Mouse (Mus musculus) hindbrain, embryonic 14.5 days (tissue): ENCODE data around the gene Rcan3. TPM values are rescaled to one million over a fixed set of nuclear protein-coding genes. Genes with fewer than 3 reads are reported as not detected.

Experiments used
- ATAC-seq: fragments of 200-750 bp; cut with Nextera tagmentation; 2 replicates; pipeline ENCODE4 v1.8.0; 2017; ENCODE audit warnings: moderate number of reproducible peaks, mild to moderate bottlenecking, moderate TSS enrichment, moderate library complexity; ENCODE audit not compliant: low FRiP score
- DNase-seq: peaks from one replicate; pipeline ENCODE4 v3.0.0-alpha.2; 2015; ENCODE audit warnings: low spot score
- H3K27ac ChIP-seq: fragments of 300-500 bp; sonication (generic); 2 replicates; pipeline ENCODE4 v1.5.1; 2014; ENCODE audit warnings: mild to moderate bottlenecking, moderate library complexity
- H3K27me3 ChIP-seq: fragments of 300-500 bp; sonication (generic); 2 replicates; pipeline ENCODE4 v1.6.1; 2014; ENCODE audit warnings: mild to moderate bottlenecking, low read length, mixed read lengths; ENCODE audit not compliant: control insufficient read depth, insufficient read depth
- H3K36me3 ChIP-seq: fragments of 300-500 bp; sonication (generic); replicated peaks from 2 replicates; pipeline ENCODE4 v1.6.1; 2014; ENCODE audit not compliant: control insufficient read depth, insufficient read depth
- H3K4me1 ChIP-seq: fragments of 300-500 bp; sonication (generic); replicated peaks from 2 replicates; pipeline ENCODE4 v1.6.1; 2014; ENCODE audit warnings: antibody characterized with exemption, low read length, mixed read lengths; ENCODE audit not compliant: control insufficient read depth, insufficient read depth
- H3K4me2 ChIP-seq: fragments of 300-500 bp; sonication (generic); replicated peaks from 2 replicates; pipeline ENCODE4 v1.6.1; 2014; ENCODE audit warnings: mild to moderate bottlenecking, moderate library complexity
- H3K4me3 ChIP-seq: fragments of 300-500 bp; sonication (generic); replicated peaks from 2 replicates; pipeline ENCODE4 v1.5.1; 2014; ENCODE audit warnings: mild to moderate bottlenecking, low read length
- H3K9ac ChIP-seq: fragments of 300-500 bp; sonication (generic); 2 replicates; pipeline ENCODE4 v1.6.1; 2014
- H3K9me3 ChIP-seq: fragments of 300-500 bp; sonication (generic); 2 replicates; pipeline ENCODE4 v1.6.1; 2016; ENCODE audit warnings: low read length; ENCODE audit not compliant: control insufficient read depth
- WGBS: fragments of 180-500 bp; shearing (Covaris S2); extraction: QIAGEN DNeasy Blood & Tissue Kit; methylation state at CpG from one replicate; pipeline ENCODE4 v1.1.7; 2014; 5-methylcytosine and 5-hydroxymethylcytosine counted together
- polyA plus RNA-seq: library from polyadenylated mRNA; unstranded; fragments of >200 nt; fragmentation: Nextera tagmentation; extraction: Ambion mirVana; gene quantifications from 2 replicates; pipeline ENCODE4 v1.2.1, GENCODE M21; 2014

The Rcan3 gene
- polyA plus RNA-seq, 1 experiment from 2014 or later = 48.8 TPM

- WGBS = 96% methylated on average over 13 of the region's 13 CpGs
- Histone ChIP-seq H3K36me3 (peaks cover 89% of the 10 kb centered on the region), H3K4me3 (no peak overlapping the region), H3K4me2 (no peak overlapping the region), H3K27ac (no peak overlapping the region), H3K9me3 (no peaks in the 10 kb centered on the region), H3K4me1 (no peaks in the 10 kb centered on the region), H3K27me3 (no peaks in the 10 kb centered on the region), H3K9ac (no peak overlapping the region)
- ATAC-seq (no peak), DNase-seq (no peak)
Observed at GRCm38 (mm10) chr4:135420961-135421360, 12.7 kb downstream of the Rcan3 start.

- no peak for ATAC-seq
- no peak for DNase-seq
- H3K27ac ChIP-seq = no peak overlapping the region
- no peak overlapping the region for H3K9ac ChIP-seq
- no peaks in the 10 kb centered on the region for H3K4me1 ChIP-seq
- no peaks in the 10 kb centered on the region for H3K27me3 ChIP-seq
- no peaks in the 10 kb centered on the region for H3K9me3 ChIP-seq
- H3K4me3 ChIP-seq = no peak overlapping the region
- WGBS = 80% methylated on average over 11 of the region's 11 CpGs
- no peak overlapping the region for H3K4me2 ChIP-seq
- peaks cover 94% of the 10 kb centered on the region for H3K36me3 ChIP-seq
Observed at GRCm38 (mm10) chr4:135420416-135420815, 13.2 kb downstream of the Rcan3 start.

- DNase-seq = no peak
- no peak for ATAC-seq
- 92% methylated on average over 21 of the region's 21 CpGs for WGBS
- H3K4me3 ChIP-seq = no peak overlapping the region
- H3K4me1 ChIP-seq = no peaks in the 10 kb centered on the region
- no peak overlapping the region for H3K4me2 ChIP-seq
- no peak overlapping the region for H3K9ac ChIP-seq
- no peak overlapping the region for H3K27ac ChIP-seq
- no peaks in the 10 kb centered on the region for H3K27me3 ChIP-seq
- H3K36me3 ChIP-seq = peaks cover 96% of the 10 kb centered on the region
- H3K9me3 ChIP-seq = no peaks in the 10 kb centered on the region
Observed at GRCm38 (mm10) chr4:135419996-135420395, 13.7 kb downstream of the Rcan3 start.

- no peaks in the 10 kb centered on the region for H3K4me1 ChIP-seq
- H3K27me3 ChIP-seq = no peaks in the 10 kb centered on the region
- H3K4me3 ChIP-seq = no peak overlapping the region
- H3K9ac ChIP-seq = no peak overlapping the region
- ATAC-seq = no peak
- 94% methylated on average over 21 of the region's 21 CpGs for WGBS
- H3K9me3 ChIP-seq = no peaks in the 10 kb centered on the region
- H3K4me2 ChIP-seq = no peak overlapping the region
- no peak for DNase-seq
- H3K27ac ChIP-seq = no peak overlapping the region
- H3K36me3 ChIP-seq = peaks cover 79% of the 10 kb centered on the region
Observed at GRCm38 (mm10) chr4:135416367-135416766, 17.3 kb downstream of the Rcan3 start.

GRCm38 (mm10) chr4:135413491-135413890 lies 20.2 kb downstream of the Rcan3 start:
- H3K4me1 ChIP-seq = no peaks in the 10 kb centered on the region
- no peaks in the 10 kb centered on the region for H3K27me3 ChIP-seq
- H3K9me3 ChIP-seq = no peaks in the 10 kb centered on the region
- H3K4me2 ChIP-seq = no peak overlapping the region
- ATAC-seq (no peak), DNase-seq (no peak)
- H3K36me3 ChIP-seq = peaks cover 51% of the 10 kb centered on the region
- 88% methylated on average over 8 of the region's 8 CpGs for WGBS
- H3K27ac ChIP-seq = no peak overlapping the region
- no peak overlapping the region for H3K9ac ChIP-seq
- H3K4me3 ChIP-seq = no peak overlapping the region

- Histone ChIP-seq H3K36me3 (peaks cover 32% of the 10 kb centered on the region), H3K9ac (no peak overlapping the region), H3K4me3 (no peak overlapping the region), H3K27me3 (no peaks in the 10 kb centered on the region), H3K4me2 (no peak overlapping the region), H3K9me3 (no peaks in the 10 kb centered on the region), H3K4me1 (no peaks in the 10 kb centered on the region), H3K27ac (no peak overlapping the region)
- peak; percentile 71 for DNase-seq
- WGBS = 42% methylated on average over 4 of the region's 4 CpGs
- ATAC-seq = no peak
Observed at GRCm38 (mm10) chr4:135411633-135412032, 22.0 kb downstream of the Rcan3 start.

GRCm38 (mm10) chr4:135406180-135406579 lies 27.5 kb downstream of the Rcan3 start:
- H3K27me3 ChIP-seq = no peaks in the 10 kb centered on the region
- H3K4me2 ChIP-seq = no peak overlapping the region
- H3K36me3 ChIP-seq = no peaks in the 10 kb centered on the region
- no peak overlapping the region for H3K27ac ChIP-seq
- no peak overlapping the region for H3K9ac ChIP-seq
- no peaks in the 10 kb centered on the region for H3K4me1 ChIP-seq
- WGBS = 61% methylated on average over 5 of the region's 5 CpGs
- no peak for ATAC-seq
- DNase-seq = no peak
- H3K9me3 ChIP-seq = no peaks in the 10 kb centered on the region
- no peak overlapping the region for H3K4me3 ChIP-seq

GRCm38 (mm10) chr4:135404916-135405315 lies 28.7 kb downstream of the Rcan3 start:
- Histone ChIP-seq H3K9me3 (no peaks in the 10 kb centered on the region), H3K4me1 (no peaks in the 10 kb centered on the region), H3K4me2 (no peak overlapping the region), H3K27ac (no peak overlapping the region), H3K27me3 (no peaks in the 10 kb centered on the region), H3K9ac (no peak overlapping the region), H3K4me3 (no peak overlapping the region), H3K36me3 (no peaks in the 10 kb centered on the region)
- 92% methylated on average over 2 of the region's 2 CpGs for WGBS
- no peak for DNase-seq
- no peak for ATAC-seq

GRCm38 (mm10) chr4:135404048-135404447 lies 29.6 kb downstream of the Rcan3 start:
- ATAC-seq (no peak), DNase-seq (no peak)
- no peaks in the 10 kb centered on the region for H3K4me1 ChIP-seq
- no peak overlapping the region for H3K4me2 ChIP-seq
- peaks cover 7% of the 10 kb centered on the region for H3K27me3 ChIP-seq
- 71% methylated on average over 10 of the region's 10 CpGs for WGBS
- H3K9ac ChIP-seq = no peak overlapping the region
- H3K4me3 ChIP-seq = no peak overlapping the region
- H3K27ac ChIP-seq = no peak overlapping the region
- no peaks in the 10 kb centered on the region for H3K36me3 ChIP-seq
- no peaks in the 10 kb centered on the region for H3K9me3 ChIP-seq

GRCm38 (mm10) chr4:135401881-135402280 lies 31.8 kb downstream of the Rcan3 start:
- H3K27ac ChIP-seq = no peak overlapping the region
- peaks cover 29% of the 10 kb centered on the region for H3K27me3 ChIP-seq
- no peaks in the 10 kb centered on the region for H3K36me3 ChIP-seq
- DNase-seq = peak; percentile 25
- H3K9me3 ChIP-seq = no peaks in the 10 kb centered on the region
- H3K4me2 ChIP-seq = no peak overlapping the region
- ATAC-seq = no peak
- no peak overlapping the region for H3K9ac ChIP-seq
- peaks cover 9% of the 10 kb centered on the region; the same call in 1 of the 2 replicates for H3K4me1 ChIP-seq
- 36% methylated on average over 7 of the region's 7 CpGs for WGBS
- H3K4me3 ChIP-seq = no peak overlapping the region
